Mouse (Mus musculus) olfactory bulb, adult 2 months (tissue): ENCODE data around the gene Hist1h1b.
"Not testable (repeated sequence)": the region's sequence is repeated elsewhere in the genome, so short reads cannot be mapped to it uniquely, and the experiment has no call there.

Experiments
- CTCF ChIP-seq: fragments of 200-500 bp; IDR thresholded peaks from 2 replicates; pipeline ENCODE4 v1.5.1; 2012; ENCODE audit warnings: low read depth, mild to moderate bottlenecking, low read length, moderate library complexity; ENCODE audit not compliant: insufficient read depth
- POLR2A ChIP-seq: fragments of 200-500 bp; IDR thresholded peaks from 2 replicates; pipeline ENCODE4 v1.6.1; 2012; ENCODE audit warnings: mild to moderate bottlenecking, low read depth, low read length, moderate library complexity; ENCODE audit not compliant: insufficient read depth

DNA sequence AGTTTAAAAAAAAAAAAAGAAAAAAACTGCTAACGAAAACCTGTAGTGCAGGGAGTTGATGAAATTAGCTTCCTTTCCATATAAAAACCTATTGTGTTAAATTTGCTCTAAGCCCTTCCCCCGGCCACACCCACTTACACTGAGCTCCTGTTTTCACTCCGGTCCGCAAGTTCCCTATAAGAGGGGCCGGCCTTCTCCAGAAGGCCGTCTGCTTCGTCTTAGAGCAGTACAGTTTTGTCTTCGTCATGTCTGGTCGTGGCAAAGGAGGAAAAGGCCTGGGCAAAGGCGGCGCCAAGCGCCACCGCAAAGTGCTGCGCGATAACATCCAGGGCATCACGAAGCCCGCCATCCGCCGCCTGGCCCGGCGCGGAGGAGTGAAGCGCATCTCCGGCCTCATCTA is 31.1 kb upstream of the Hist1h1b start, which contains the start of gene Hist1h4m:
- TF ChIP-seq POLR2A, CTCF: not testable (repeated sequence)
